Mouse (Mus musculus) heart, postnatal 4 days (tissue): ENCODE results near the gene Sgip1. TPM values are rescaled to one million over a fixed set of nuclear protein-coding genes. Genes with fewer than 3 reads are reported as not detected.

Experiments
- total RNA-seq, 2 experiments: library from RNA; stranded (reverse); gene quantifications; 2 replicates each; pipeline ENCODE4 v1.2.3; 2021

The Sgip1 gene
- total RNA-seq, 2 experiments from 2014 or later = 0.79 to 2.0 TPM

Other genes starting within 250 kb of the Sgip1 start
- not detected for gene Tctex1d1, start 237.3 kb downstream of the Sgip1 start, total RNA-seq